Mouse (Mus musculus) common myeloid progenitor, adult 5-6 weeks (primary cell): ENCODE data around the gene Ihh. TPM values are rescaled to one million over a fixed set of nuclear protein-coding genes. Genes with fewer than 3 reads are reported as not detected.

Experiments used
- ATAC-seq: replicated peaks from 2 replicates; pipeline ENCODE4 v1.8.0; 2016; ENCODE audit warnings: low read depth, mild to moderate bottlenecking, moderate TSS enrichment, inconsistent platforms; ENCODE audit not compliant: poor library complexity, severe bottlenecking
- total RNA-seq: library from RNA; stranded (forward); fragments of 200-1000, 187-1606 nt; gene quantifications from 2 replicates; pipeline ENCODE4 v1.2.3, GENCODE M21; 2017

The Ihh gene
- total RNA-seq, 1 experiment from 2014 or later, result not detected

GRCm38 (mm10) chr1:74948784-74949665 is 2.4 kb downstream of the Ihh start:
- ATAC-seq, result peak; percentile 70

GRCm38 (mm10) chr1:74947986-74948670 is 3.3 kb downstream of the Ihh start:
- peak; percentile 37; the same call in 1 of the 2 replicates for ATAC-seq

- no peak for ATAC-seq
Measured at GRCm38 (mm10) chr1:74941651-74942360, 9.7 kb downstream of the Ihh start.

- 0 out of 2 replicates have a peak, but pooled peaks have one; percentile 45 for ATAC-seq
Measured at GRCm38 (mm10) chr1:74939762-74940161, 11.7 kb downstream of the Ihh start.

- ATAC-seq, result no peak
Measured at GRCm38 (mm10) chr1:74936221-74936830, 15.1 kb downstream of the Ihh start.

- ATAC-seq, result 0 out of 2 replicates have a peak, but pooled peaks have one; percentile 50
Measured at GRCm38 (mm10) chr1:74935402-74935801, 16.1 kb downstream of the Ihh start, which contains the start of gene Cfap65. Gene Cfap65, minus strand, starts transcription at chr1:74935599.

- no peak for ATAC-seq
Measured at GRCm38 (mm10) chr1:74927621-74928296, 23.7 kb downstream of the Ihh start.

- ATAC-seq, result 0 out of 2 replicates have a peak, but pooled peaks have one; percentile 36
Measured at GRCm38 (mm10) chr1:74926721-74927120, 24.8 kb downstream of the Ihh start.

- ATAC-seq, result no peak
Measured at GRCm38 (mm10) chr1:74924464-74924863, 27.0 kb downstream of the Ihh start.

GRCm38 (mm10) chr1:74915706-74916105 is 35.8 kb downstream of the Ihh start:
- 0 out of 2 replicates have a peak, but pooled peaks have one; percentile 29 for ATAC-seq

- no peak for ATAC-seq
Measured at GRCm38 (mm10) chr1:74902191-74902590, 49.3 kb downstream of the Ihh start.

GRCm38 (mm10) chr1:74901686-74902085 is 49.8 kb downstream of the Ihh start:
- ATAC-seq, result 0 out of 2 replicates have a peak, but pooled peaks have one; percentile 53

- ATAC-seq, result no peak
Measured at GRCm38 (mm10) chr1:74900341-74901285, 50.9 kb downstream of the Ihh start.

- no peak for ATAC-seq
Measured at GRCm38 (mm10) chr1:74898656-74899431, 52.6 kb downstream of the Ihh start.

- no peak for ATAC-seq
Measured at GRCm38 (mm10) chr1:74897976-74898375, 53.5 kb downstream of the Ihh start.
